Mouse (Mus musculus): ENCODE results near the gene Gltp.
A peak's percentile ranks its signal among the peaks of the same experiment; 100 is the strongest.

Gltp gene

GRCm38 (mm10) chr5:114690633-114691567 is at the start of gene Gltp:
Gene Gltp (minus strand): TSS chr5:114690984.
- peak; percentile 72 for DNase-seq (ENCODE audit: low read depth, low spot score)

DNA sequence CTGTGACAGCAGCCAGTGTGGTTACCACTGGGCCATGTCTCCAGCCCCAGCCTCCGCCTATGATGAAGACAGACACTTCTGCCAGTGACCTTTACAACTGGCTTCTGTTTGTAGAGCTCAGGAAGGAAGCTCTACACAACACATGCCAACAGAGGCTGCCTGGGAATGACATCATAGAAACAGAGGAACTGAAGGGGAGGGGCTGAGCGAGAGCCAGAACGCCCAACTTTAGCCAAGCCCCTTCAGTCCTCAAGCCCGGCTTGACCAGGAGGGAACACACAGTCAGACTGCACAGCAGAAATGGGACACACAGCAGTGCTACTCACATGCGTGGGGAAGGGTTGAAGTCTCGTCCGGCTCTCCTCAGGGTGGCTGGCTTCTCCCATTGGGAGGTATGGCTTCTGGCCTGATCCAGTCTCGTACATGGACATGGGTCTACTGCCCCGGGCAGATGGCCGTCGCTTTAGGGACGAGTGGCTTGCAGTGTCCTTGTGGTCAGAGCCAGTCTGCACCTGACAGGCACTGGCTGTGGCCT is 48.0 kb upstream of the Gltp start:
- no peak for DNase-seq (ENCODE audit: low read depth, low spot score)

DNA sequence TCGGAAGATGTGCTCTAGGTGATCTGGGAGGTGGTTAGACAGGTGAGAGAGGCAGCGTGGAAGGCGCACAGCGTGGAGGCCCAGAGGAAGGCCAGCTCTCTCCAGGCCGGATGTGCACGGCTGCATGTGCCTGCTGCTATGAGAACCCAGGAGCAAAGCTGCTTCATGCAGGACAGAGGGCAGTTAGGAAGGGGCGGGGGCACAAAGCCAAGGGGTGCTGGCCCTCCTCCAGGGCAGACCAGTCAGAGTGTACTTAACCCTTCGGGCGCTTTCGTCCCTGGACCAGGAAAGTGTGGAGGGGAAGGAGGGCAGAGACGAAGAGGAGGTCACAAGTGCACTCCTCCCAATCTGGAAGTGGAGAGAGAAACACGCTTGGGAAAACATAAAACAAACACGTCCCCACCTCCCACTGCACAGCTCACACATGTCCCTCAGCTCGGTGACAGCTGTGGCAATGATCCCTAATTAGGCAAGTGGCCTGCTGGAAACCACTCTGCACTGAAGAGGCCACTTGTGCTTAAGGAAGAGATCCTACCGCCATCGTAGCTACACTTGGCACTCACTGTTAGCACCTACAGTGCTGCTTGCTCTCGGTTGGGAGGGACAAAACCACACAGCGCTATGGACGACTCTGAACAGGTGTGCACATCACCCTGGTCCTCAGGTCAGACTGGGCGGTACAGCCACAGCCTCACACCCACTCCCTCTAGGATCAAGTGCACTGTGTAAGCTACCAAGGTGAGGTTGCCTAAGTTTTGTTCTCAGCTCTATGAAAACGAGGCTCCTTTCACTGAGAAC is 46.5 kb upstream of the Gltp start:
- DNase-seq (ENCODE audit: low read depth, low spot score) = no peak

GRCm38 (mm10) chr5:114733606-114734005 is 42.8 kb upstream of the Gltp start:
- no peak for DNase-seq (ENCODE audit: low read depth, low spot score)

DNA sequence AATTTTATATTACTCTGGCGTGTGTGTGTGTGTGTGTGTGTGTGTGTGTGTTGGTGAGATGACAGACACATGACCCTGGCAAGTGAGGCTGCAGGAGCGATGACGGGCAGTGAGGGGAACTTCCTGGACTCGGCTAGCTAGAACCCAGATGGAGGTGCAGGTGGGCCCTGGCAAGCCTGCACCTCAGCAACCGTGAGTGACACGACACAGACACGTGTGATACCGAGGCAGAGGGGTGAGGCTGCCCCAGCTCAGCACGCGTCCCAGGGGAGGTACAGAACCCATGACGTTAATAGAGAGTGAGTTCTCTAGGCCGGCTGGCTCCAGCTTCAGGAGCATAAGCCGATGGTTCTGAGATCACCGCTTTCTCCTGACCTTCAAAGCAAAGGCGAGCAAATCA is 41.2 kb upstream of the Gltp start:
- DNase-seq (ENCODE audit: low read depth, low spot score) = no peak

DNA sequence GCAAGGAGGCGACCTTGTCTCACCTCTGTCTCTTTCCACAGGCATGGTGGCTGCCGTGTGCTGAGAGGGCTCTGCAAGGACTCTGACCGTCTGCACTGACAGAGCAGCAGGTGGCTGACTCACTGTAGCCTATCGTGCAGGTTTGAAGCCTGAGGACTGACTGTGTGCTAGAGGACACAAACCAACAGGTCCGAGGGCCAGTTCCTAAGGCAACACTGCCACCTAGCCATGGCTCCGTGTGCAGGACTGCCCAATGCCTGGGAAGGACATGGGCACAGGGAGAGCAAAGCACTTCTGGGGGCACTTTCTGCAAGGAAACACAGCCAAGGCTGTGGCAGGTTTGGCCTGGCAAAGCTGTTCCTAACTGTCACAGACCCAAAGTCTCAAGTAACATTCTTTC is 40.7 kb upstream of the Gltp start:
- DNase-seq (ENCODE audit: low read depth, low spot score) = no peak

- DNase-seq (ENCODE audit: low read depth, low spot score) = no peak
These were observed 39.3 kb upstream of the Gltp start for GRCm38 (mm10) chr5:114730129-114730528.

- DNase-seq (ENCODE audit: low read depth, low spot score) = no peak
These were observed 37.4 kb upstream of the Gltp start for GRCm38 (mm10) chr5:114728160-114728559.

DNA sequence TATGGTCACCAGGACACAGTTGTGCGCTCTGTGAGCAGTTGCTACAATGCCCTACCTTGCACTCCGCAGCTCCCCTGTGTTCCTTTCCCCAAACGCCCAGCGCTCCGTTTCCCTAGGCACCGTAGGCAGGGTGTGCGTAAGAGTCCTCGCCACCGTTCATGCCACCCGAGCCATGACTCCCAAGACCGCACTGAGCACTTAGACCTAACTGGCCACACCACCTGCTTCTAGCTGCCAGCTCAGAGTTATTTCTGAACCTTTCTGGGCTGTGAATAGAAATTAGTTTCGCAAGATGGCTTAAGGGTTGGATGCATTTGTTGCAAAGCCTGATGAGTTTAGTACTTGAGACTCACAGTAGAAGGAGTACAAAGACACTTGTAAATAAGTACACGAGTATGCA is 32.1 kb upstream of the Gltp start:
- DNase-seq (ENCODE audit: low read depth, low spot score) = no peak

- DNase-seq (ENCODE audit: low read depth, low spot score) = no peak
These were observed 31.2 kb upstream of the Gltp start for GRCm38 (mm10) chr5:114721969-114722368.

DNA sequence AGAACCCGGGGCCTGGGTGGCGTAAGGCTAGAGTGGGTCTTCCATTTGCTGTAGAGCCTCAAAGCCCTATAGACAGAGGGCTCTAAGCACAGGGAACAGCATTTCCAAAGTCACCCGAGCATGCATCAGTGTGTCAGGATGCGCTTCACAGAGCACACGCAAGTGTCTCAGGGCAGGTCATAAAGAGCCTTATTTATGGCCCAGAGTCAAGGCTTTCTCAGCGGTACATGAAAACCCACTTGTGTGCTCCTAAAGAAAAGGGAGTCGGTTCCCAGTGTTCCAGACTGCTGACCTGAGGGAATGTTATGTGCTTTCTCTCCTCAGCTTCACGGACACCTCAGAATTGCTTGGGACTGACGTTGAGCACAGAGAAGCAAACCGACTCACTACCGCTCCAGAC is 30.0 kb upstream of the Gltp start:
- no peak for DNase-seq (ENCODE audit: low read depth, low spot score)

- no peak for DNase-seq (ENCODE audit: low read depth, low spot score)
These were observed 29.1 kb upstream of the Gltp start for GRCm38 (mm10) chr5:114719928-114720270.

- no peak for DNase-seq (ENCODE audit: low read depth, low spot score)
These were observed 28.5 kb upstream of the Gltp start for GRCm38 (mm10) chr5:114719003-114719927.

DNA sequence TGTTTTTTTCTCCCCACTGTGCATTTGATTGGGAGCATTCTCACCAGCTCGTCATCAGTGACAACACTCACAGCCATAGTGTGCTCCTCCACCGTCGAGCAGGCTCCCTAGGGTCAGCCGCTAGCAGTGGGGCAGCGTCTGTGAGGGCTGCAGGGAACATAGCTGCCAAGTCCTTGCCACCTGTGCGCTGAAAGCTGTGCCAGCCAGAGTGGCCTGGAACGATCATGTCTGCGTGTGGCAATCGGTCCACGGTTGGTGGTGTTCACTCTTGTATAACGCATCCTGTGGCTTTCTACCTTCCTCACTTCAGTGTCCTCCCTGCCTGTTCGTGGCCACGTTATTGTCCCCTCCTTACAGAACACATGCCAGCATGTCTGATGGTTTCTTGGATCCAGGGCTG is 27.7 kb upstream of the Gltp start:
- DNase-seq (ENCODE audit: low read depth, low spot score) = no peak

DNA sequence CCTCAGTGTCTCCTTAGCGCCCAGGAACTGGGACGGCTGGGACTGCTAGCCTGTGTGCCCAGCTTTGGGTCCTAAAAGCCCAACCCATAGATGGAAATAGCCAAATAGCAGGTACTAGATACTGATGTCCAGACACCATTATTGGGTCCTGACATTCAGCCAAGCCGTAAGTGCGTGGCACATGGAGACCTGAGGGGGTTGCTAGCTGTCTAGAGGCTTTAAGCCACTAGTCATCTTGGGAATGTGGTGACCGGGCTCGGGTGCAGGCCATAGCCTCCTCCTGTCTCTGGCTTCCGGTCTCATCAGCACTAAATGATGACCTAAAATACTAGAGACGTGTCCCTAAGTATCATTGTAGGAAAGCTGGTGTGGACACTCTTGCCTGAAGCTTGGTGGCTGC is 27.2 kb upstream of the Gltp start:
- DNase-seq (ENCODE audit: low read depth, low spot score) = no peak

DNA sequence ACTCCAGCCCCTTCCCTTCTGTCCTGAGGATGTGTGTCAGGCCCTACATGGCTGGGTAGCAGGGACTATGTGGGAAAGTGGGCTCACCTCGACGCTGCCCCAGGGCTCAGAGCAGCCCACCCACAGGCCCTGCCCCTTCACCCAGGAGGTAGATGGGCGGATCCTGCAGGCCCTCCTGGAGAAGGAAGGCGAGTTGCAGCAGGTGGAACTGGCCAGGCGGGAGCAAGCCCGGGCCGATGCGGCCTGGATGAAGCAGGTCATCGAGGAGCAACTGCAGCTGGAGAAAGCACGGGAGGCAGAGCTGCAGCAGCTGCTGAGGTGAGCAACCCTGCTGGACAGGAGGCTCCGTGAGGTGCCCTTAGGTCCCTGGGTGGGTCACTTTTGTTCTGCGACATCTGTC is 26.5 kb upstream of the Gltp start:
- DNase-seq (ENCODE audit: low read depth, low spot score) = no peak

DNA sequence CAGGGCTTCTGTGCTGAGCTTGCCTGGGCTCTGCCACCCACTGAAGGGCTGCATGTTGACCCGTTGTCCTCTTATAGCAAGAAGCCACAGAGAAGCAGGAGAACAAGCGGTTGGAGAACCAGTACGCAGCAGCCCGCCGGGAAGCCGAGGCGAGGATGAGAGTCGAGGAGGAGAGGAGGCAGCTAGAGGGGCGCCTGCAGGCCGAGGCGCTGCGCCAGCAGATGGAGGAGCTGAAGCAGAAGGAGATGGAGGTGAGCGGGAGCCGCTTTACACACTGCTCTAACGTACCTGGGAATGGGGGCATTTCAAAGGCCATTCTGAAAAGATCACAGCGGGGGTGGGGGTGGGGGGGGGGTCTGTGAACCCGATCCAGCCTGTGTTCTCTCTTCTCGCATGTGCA is 23.8 kb upstream of the Gltp start:
- DNase-seq (ENCODE audit: low read depth, low spot score) = no peak

DNA sequence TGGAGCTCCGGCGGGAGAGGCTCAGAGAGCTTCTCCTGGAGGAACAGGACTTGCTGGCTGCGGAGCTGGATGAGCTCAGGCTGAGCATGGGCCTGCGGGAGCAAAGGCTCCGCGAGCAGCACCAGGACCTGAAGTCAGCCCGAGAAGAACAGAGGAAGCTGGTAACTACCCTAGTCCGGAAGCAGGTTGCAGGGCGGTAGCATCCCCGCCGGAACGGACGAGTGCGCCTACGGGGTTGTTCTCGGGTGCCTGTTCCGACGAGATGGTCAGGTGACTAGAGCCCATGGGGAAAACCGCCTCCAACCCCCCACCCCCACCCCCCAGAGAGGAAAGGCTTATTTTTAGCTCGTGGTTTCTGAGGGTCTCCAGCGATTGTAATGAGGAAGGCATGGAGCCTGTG is 18.6 kb upstream of the Gltp start:
- DNase-seq (ENCODE audit: low read depth, low spot score) = no peak

DNA sequence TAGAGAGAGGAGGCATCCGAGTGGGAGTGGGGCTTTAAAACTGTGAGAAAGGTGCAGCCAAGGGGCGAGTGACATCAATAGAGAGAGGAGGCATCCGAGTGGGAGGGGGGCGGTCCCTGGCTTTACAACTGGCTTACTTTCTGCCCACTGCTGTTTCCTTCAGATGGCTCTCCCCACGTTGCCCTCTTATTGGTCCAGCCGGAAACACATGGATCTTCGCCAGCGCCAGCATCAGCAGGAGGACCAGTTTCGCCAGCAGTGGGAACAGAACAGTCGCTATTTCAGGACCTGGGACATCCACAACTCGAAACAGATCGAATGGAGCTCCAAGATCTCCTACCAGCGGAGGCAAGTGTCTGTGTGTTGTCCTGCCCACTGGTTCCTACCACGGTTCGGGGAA is 17.7 kb upstream of the Gltp start:
- no peak for DNase-seq (ENCODE audit: low read depth, low spot score)

GRCm38 (mm10) chr5:114707265-114708068 is 16.7 kb upstream of the Gltp start, which contains the start of gene Tchp:
Gene Tchp (plus strand): TSS chr5:114707760.
- peak; percentile 93 for DNase-seq (ENCODE audit: low read depth, low spot score)
